Mouse (Mus musculus) frontal cortex, postnatal 10 days (tissue): ENCODE data around the gene Capza1.
A peak's percentile ranks its signal among the peaks of the same experiment; 100 is the strongest.

ENCODE experiments used
- DNase-seq, 2 experiments: peaks; one replicate each; pipeline ENCODE4 v3.0.0; 2022; ENCODE audit warnings: low spot score in 2 of 2, mixed read lengths in 1 of 2

Gene Capza1

DNA sequence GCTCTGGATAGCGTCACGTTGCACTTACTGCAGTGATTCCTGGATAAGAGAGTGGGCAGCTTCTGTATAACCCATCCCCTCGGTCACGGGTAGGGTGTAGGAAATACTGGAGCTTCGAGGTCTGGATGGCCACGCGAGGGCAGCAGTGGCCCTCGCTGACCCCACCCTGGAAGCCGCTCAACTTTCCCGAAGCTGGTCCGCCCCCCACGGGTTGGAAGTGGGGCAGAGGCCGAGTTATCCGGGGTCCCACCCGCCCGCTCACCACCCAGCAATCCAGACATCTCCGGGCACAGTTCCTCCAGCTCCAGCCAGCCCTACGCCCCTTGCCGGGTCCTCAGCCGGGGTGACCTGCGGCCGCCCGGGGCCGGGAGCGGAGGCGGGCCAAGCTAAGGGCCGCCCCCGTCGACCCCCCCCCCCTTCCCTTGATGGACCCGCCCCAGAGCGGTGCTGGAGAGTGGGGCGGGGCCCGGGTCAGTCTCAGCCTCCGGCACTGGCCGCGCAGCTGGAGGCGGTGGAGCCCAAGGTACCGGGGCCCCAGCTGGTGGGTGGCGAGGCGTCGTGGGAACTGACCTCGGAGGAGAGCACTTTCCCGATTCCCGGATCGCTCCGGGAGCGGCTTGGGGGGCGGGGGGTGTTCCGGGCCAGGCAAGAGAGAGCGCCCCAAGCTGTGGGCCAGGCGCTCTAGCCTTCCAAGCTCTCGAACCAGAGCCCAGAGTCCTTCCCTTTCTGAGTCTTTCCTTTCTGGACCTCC is 75.6 kb downstream of the Capza1 start:
- peak in 1 of 2 experiments; percentile 71 for DNase-seq

GRCm38 (mm10) chr3:104788075-104788474 is 76.2 kb downstream of the Capza1 start, which contains the start of gene Rhoc:
TSS of gene Rhoc (plus strand) at chr3:104788375.
- DNase-seq: no peak

DNA sequence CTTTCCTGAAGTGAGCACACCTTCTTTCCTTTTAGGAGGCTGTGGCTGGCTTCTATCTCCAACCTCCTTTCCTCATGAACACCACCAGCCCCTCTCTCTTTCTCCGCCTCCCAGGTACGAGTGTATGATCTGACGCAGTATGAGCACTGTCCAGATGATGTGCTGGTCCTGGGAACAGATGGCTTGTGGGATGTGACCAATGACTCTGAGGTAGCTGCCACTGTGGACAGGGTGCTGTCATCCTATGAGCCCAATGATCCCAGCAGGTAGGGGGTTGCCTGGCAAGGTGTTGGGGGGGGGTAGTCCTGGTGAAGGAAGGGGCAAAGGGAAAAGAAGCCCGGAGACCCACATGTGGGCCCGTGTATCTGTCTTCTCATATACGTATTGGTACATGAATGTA is 79.0 kb downstream of the Capza1 start:
- no peak for DNase-seq

DNA sequence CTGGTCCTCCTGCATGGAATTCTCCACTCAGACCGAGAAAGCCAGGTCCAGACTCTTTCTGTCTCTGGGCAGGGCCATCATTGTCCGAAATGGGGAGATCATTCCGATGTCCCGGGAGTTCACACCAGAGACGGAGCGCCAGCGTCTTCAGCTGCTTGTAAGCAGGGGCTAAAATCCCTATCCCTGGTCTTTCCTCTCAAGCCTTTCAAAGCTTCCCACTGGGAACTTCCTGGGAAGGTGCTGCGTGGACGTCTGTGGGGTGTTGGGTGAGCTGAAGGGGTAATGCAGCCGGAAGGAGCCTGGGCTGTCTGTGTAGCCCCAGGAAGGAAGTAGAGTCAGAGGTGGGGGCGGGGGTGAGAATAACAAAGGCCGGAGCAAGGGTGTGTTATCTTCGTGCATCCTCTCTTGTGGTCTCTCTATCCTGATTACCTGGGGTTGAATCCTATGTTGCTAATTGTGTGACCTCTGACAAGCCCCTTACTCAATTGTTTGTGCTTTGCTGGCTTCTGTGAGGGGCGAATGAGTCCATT is 80.3 kb downstream of the Capza1 start:
- DNase-seq: no peak

DNA sequence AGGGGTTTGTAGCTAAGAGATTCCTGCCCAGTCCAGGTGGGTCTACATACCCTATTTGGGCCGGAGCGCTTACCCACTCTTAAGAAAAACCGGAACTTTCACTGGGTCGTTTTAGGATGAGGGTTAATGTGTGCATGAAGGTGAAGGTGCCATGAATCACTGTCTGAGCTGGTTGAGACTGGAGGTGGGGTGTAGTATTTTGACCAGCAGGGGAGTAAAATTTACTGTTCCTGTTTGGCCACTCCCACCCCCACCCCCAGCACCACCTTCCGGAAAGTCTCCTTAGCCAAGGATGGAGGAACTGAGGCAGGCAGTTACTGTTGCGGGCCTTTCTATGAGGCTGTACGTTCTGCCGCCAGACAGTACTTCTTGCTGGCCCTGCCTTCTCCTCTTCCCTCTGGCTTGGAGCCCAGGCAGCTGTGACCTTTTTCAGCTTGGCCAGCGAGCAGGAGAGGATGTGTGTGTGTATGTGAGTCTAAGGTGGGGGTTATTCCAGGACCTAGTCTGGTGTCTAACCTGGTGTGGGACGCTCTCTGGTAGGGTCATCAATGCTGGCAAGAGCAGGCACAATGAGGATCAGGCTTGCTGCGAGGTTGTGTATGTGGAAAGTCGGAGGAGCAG is 82.1 kb downstream of the Capza1 start:
- no peak for DNase-seq

DNA sequence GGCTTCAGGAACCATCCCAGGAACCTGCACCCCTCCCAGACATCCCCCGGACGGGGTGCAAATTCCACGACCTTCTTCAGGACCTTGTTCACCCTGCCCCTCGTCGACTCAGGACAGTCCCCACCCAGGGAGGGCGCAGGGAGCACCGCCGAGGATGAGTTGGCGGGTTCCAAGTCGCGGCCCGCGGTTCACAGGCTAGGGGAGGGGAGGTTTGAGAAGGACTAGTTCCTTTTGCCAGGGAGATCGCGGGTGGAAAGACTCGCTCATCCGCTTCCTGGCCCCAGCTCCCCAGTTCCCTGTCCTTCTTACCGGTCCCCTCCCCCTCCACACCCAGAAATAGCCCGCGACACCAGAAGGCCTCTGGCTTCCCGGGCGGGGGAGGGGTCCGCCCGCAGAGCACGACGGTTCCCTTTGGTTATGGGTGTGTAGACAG is 82.8 kb downstream of the Capza1 start, which contains the start of gene Fam19a3:
Gene Fam19a3, minus strand, starts transcription at position 370 of the 433 bp plus-strand sequence.
- no peak for DNase-seq

GRCm38 (mm10) chr3:104780561-104781420 is 83.5 kb downstream of the Capza1 start, which contains the start of gene Ppm1j:
TSS of gene Ppm1j (plus strand) at chr3:104781056.
- DNase-seq: no peak

DNA sequence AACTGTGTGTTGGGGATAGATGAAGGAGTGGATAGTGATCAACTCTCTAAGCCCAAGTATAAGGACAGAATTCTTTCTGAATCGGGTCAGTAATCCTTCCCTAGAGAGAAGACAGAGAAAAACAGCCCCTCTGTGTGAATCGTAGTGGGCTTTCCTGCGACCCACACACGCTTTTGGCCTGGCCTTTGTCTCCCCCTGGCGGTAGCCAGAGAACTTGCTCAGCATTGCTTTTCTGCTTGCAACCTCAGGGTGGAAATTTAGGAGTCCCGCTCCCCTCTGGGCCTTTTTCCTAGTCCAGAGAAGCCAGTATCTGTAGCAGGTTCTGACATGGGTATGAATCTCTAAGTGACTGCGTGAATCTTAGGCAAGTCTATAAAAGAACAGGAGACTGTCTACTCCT is 84.4 kb downstream of the Capza1 start:
- no peak for DNase-seq

DNA sequence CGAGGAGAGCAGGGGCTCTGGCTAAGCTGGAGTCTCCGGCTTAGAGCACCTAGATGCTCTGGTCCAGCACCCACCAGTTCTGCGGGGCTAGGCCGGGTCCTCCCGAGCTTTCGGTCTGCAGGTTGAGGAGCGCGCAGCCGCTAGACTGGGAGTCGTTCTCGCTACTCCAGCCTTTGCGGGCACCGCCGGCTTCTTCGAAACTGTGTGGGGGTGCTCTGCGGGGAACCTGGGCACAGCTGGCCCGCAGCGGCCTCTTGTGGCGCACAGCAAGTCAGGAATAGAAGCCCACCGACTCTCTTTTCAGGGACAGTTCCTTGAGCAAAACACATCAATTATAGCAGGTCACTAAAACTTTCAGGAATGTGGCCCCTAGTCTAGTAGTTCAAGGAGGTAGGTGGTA is 87.0 kb downstream of the Capza1 start:
- DNase-seq: no peak

- no peak for DNase-seq
Observed at GRCm38 (mm10) chr3:104773301-104773700, 91.0 kb downstream of the Capza1 start.
